Mouse (Mus musculus): ENCODE measurements around the gene 4931400O07Rik. TPM values are rescaled to one million over a fixed set of nuclear protein-coding genes. Genes with fewer than 3 reads are reported as not detected.

Gene 4931400O07Rik
- polyA plus RNA-seq (2014; fragmentation: Illumina TruSeq; extraction: RNeasy Lipid Tissue Mini Kit (QIAGEN cat#74804); ENCODE audit: low read depth, low replicate concordance), result not detected

GRCm38 (mm10) chrX:62467691-62468090 is at the start of gene 4931400O07Rik:
Gene 4931400O07Rik (plus strand): TSS chrX:62467991.

Other genes with a start within 250 kb of the 4931400O07Rik start
- not detected for gene 4933402E13Rik, start 184.5 kb upstream of the 4931400O07Rik start, polyA plus RNA-seq (2014; fragmentation: Illumina TruSeq; extraction: RNeasy Lipid Tissue Mini Kit (QIAGEN cat#74804); ENCODE audit: low read depth, low replicate concordance)